10 mouse cellular contexts compared by ENCODE assay signal in genomic region chr19:56391307-56392046, GRCm38 (mm10). TPM values are rescaled to one million over a fixed set of nuclear protein-coding genes. Genes with fewer than 3 reads are reported as not detected.
DNase-seq lines count a peak whose midpoint lies in the region; ATAC-seq and TF ChIP-seq lines count a peak whose summit lies in the region.
"Had no signal": no experiment of that assay in that cellular context is flagged by ENCODE, and none has a peak within 500 bp of the region (broad histone marks: within the 10 kb centered on the region; RNA-seq: fewer than 3 reads in every experiment).

No protein-coding gene starts in this region.

- H3K4me2 ChIP-seq in stomach, postnatal 0 days (replicated peaks; ENCODE audit: low read depth) = no peak overlapping the region
- H3K4me2 ChIP-seq: heart, embryonic 13.5 days had no signal

- H3K4me3 ChIP-seq in lung, adult 2 months (replicated peaks; ENCODE audit: extremely low read depth, low read depth, low read length) = no peak overlapping the region
- H3K4me3 ChIP-seq in erythroblast, embryonic 14.5 days (replicated peaks) = peak overlapping the region; percentile 49
- no peak overlapping the region for H3K4me3 ChIP-seq in stomach, postnatal 0 days (ENCODE audit: low read depth, low read length)
- H3K4me3 ChIP-seq: heart, embryonic 13.5 days had no signal

- no peak for TF ChIP-seq POLR2A in lung, adult 2 months (IDR thresholded peaks at IDR 0.05; ENCODE audit: borderline replicate concordance, extremely low read depth, low read depth, low read length)

- peak overlapping the region; percentile 30; the same call in 1 of the 2 replicates for H3K27ac ChIP-seq in stomach, postnatal 0 days (replicated peaks)

- WGBS in lung, adult 2 months = 68% methylated on average over 6 of the region's 6 CpGs
- WGBS in stomach, postnatal 0 days = 57% methylated on average over 6 of the region's 6 CpGs

- no peaks in the 10 kb centered on the region for H3K9me3 ChIP-seq in erythroblast, embryonic 14.5 days (ENCODE audit: control insufficient read depth, low read length)
- no peaks in the 10 kb centered on the region for H3K9me3 ChIP-seq in stomach, postnatal 0 days (ENCODE audit: control insufficient read depth, low read length)
- H3K9me3 ChIP-seq: heart, embryonic 13.5 days had no signal

- TF ChIP-seq CTCF in lung, adult 2 months (IDR thresholded peaks at IDR 0.05; ENCODE audit: insufficient read depth, low read length) = no peak
- TF ChIP-seq CTCF in stomach, postnatal 0 days (IDR thresholded peaks at IDR 0.05; ENCODE audit: low read depth) = no peak

- H3K4me1 ChIP-seq in lung, adult 2 months (ENCODE audit: control insufficient read depth, insufficient read depth, low read length) = 0 out of 2 replicates have a peak, but pooled peaks cover 1% of the 10 kb centered on the region
- peaks cover 76% of the 10 kb centered on the region for H3K4me1 ChIP-seq in erythroblast, embryonic 14.5 days (ENCODE audit: control insufficient read depth)
- H3K4me1 ChIP-seq in stomach, postnatal 0 days (replicated peaks; ENCODE audit: control insufficient read depth, insufficient read depth) = no peaks in the 10 kb centered on the region; the same call in 1 of the 2 replicates

- DNase-seq in lung, adult 18-20 months = peak; percentile 37 to 40
- no peak for DNase-seq in lung, adult 2 months
- DNase-seq in lung, postnatal 14 days = peak; percentile 32
- peak; percentile 80 for DNase-seq in stomach, postnatal 0 days (ENCODE audit: low spot score)
- no peak for DNase-seq in left cerebral cortex, postnatal 4 days
- no peak for DNase-seq in adrenal gland, adult 18-20 months (ENCODE audit: low spot score in 2 of 2)
- DNase-seq in T-cell, adult 2 months (ENCODE audit: low spot score) = no peak
- DNase-seq: cerebellum, postnatal 14 days had no signal

- H3K27me3 ChIP-seq in erythroblast, embryonic 14.5 days (ENCODE audit: control insufficient read depth) = peaks cover 3% of the 10 kb centered on the region; the same call in 1 of the 2 replicates
- no peaks in the 10 kb centered on the region for H3K27me3 ChIP-seq in stomach, postnatal 0 days (ENCODE audit: control insufficient read depth, insufficient read depth, low read length)

- H3K36me3 ChIP-seq in erythroblast, embryonic 14.5 days (ENCODE audit: control insufficient read depth) = no peaks in the 10 kb centered on the region
- no peaks in the 10 kb centered on the region for H3K36me3 ChIP-seq in stomach, postnatal 0 days (ENCODE audit: control insufficient read depth, insufficient read depth, low read length)
- H3K36me3 ChIP-seq: heart, embryonic 13.5 days had no signal

- intact Hi-C loops in left cerebral cortex, postnatal 4 days (cut with DNase I) = no loop called here

- peak; percentile 88 for ATAC-seq in stomach, postnatal 0 days (ENCODE audit: low FRiP score, low TSS enrichment)

- no peak overlapping the region for H3K9ac ChIP-seq in stomach, postnatal 0 days (ENCODE audit: low read length)

- no peak for TF ChIP-seq EP300 in stomach, postnatal 0 days (optimal IDR thresholded peaks at IDR 0.05)

RNA-seq across cellular contexts. Expression of gene Nrap, which starts 1.6 kb away (rescaled TPM):
- polyA plus RNA-seq in lung, adult 2 months (2012; rRNA removed) = 1.3 and 9.4 TPM in 2 replicates
- polyA plus RNA-seq in erythroblast, embryonic 14.5 days (2012) = 0.01 TPM in 1 of 2 replicates, not detected in the other
- polyA plus RNA-seq in stomach, postnatal 0 days (2015; fragmentation: Nextera tagmentation; extraction: Ambion mirVana) = 0.33 and 0.41 TPM in 2 replicates
- under 1 TPM; 0.44 to 0.54 TPM for total RNA-seq in left cerebral cortex, postnatal 4 days (2021)
- total RNA-seq in adrenal gland, adult 18-20 months (2021) = under 1 TPM in 1 of 2 experiments, not detected in 1; 0.96 TPM

RNA-seq across cellular contexts. Expression of gene Casp7, which starts 5.5 kb away (rescaled TPM):
- 14.2 and 17.3 TPM in 2 replicates for polyA plus RNA-seq in lung, adult 2 months (2012; rRNA removed)
- 0.47 and 0.57 TPM in 2 replicates for polyA plus RNA-seq in erythroblast, embryonic 14.5 days (2012)
- polyA plus RNA-seq in stomach, postnatal 0 days (2015; fragmentation: Nextera tagmentation; extraction: Ambion mirVana) = 17.9 and 20.8 TPM in 2 replicates
- total RNA-seq in left cerebral cortex, postnatal 4 days (2021) = 10 to 100 TPM; 14.0 to 15.4 TPM
- total RNA-seq in adrenal gland, adult 18-20 months (2021) = 1 to 10 TPM; 5.5 to 6.1 TPM

Comparison
In these comparisons a context has a peak if more than half of its experiments do, and no peak if none do; other contexts are left out.
1. DNase-seq: peak in lung, adult 18-20 months (2 of 2), lung, postnatal 14 days (single experiment) and stomach, postnatal 0 days (single experiment); none in lung, adult 2 months (single experiment), left cerebral cortex, postnatal 4 days (single experiment), adrenal gland, adult 18-20 months (0 of 2) and T-cell, adult 2 months (single experiment).